Mouse (Mus musculus) embryonic fibroblast, embryonic 13.5 days (primary cell): ENCODE measurements at regions not wholly inside any gene's neighbourhood (a gene's known extent, or its start where the extent isn't known, plus 50 kb on each side); places are given as distances from the start of the nearest gene placed in this dataset.

Source experiments
- H3K27ac ChIP-seq: 2 replicates; pipeline ENCODE4 v1.5.1; 2012; ENCODE audit warnings: low read length, control low read depth, inconsistent platforms; ENCODE audit not compliant: insufficient read depth
- H3K4me1 ChIP-seq: 2 replicates; pipeline ENCODE4 v1.6.1; 2011; ENCODE audit warnings: low read length; ENCODE audit not compliant: control insufficient read depth, insufficient read depth
- H3K4me3 ChIP-seq: 2 replicates; pipeline ENCODE4 v1.5.1; 2011; ENCODE audit warnings: mild to moderate bottlenecking, control low read depth, low read length; ENCODE audit not compliant: insufficient read depth
- CTCF ChIP-seq: IDR thresholded peaks from 2 replicates; pipeline ENCODE4 v1.5.1; 2011; ENCODE audit warnings: mild to moderate bottlenecking, control low read depth, low read length, moderate library complexity, borderline replicate concordance; ENCODE audit not compliant: insufficient read depth
- POLR2A ChIP-seq: IDR thresholded peaks from 2 replicates; pipeline ENCODE4 v1.6.1; 2011; ENCODE audit warnings: low read depth, mild to moderate bottlenecking, control low read depth, low read length, moderate library complexity

GRCm38 (mm10) chr3:134718620-134719019 is 110.2 kb upstream of the Tacr3 start:
- Histone ChIP-seq H3K27ac (no peak overlapping the region), H3K4me3 (no peak overlapping the region), H3K4me1 (no peaks in the 10 kb centered on the region)
- TF ChIP-seq POLR2A (no peak), CTCF (no peak)

- no peak for TF ChIP-seq POLR2A
- Histone ChIP-seq H3K4me1 (no peaks in the 10 kb centered on the region), H3K4me3 (no peak overlapping the region), H3K27ac (no peak overlapping the region)
These were observed 93.1 kb upstream of the Tacr3 start for GRCm38 (mm10) chr3:134735684-134736083.

GRCm38 (mm10) chr3:134761108-134761507 is 67.7 kb upstream of the Tacr3 start:
- Histone ChIP-seq H3K27ac (no peak overlapping the region), H3K4me1 (no peaks in the 10 kb centered on the region; the same call in 1 of the 2 replicates), H3K4me3 (no peak overlapping the region)
- TF ChIP-seq POLR2A (no peak), CTCF (no peak)

- no peak overlapping the region for H3K27ac ChIP-seq
These were observed 65.4 kb upstream of the Tacr3 start for GRCm38 (mm10) chr3:134763264-134763936.

More at GRCm38 (mm10) chr3:134763264-134763936, 65.4 kb upstream of the Tacr3 start:
- no peaks in the 10 kb centered on the region; the same call in 1 of the 2 replicates for H3K4me1 ChIP-seq
- TF ChIP-seq POLR2A: no peak
- TF ChIP-seq CTCF: no peak
- no peak overlapping the region for H3K4me3 ChIP-seq
